ENCODE assay signal across 13 mouse cellular contexts in the genomic region with DNA sequence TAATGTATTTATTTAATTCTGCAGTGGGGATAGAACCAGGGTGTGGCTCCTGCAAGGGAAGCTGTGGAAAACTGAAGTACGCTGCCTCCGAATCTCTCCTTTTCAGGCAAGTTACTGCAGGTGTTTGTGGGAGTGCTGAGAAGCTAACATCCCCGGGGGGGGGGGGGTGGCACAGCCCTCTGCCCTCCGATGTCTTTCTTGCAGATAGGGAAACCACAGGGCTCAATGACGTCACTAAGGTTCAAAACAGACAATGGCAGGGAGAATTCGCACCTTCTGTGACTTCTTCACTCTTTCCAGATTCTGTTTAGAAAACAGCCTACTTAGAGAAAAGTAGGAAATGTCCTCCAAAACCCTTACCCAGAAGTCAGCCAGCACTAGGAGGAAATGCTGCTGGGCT.
"Had no signal": no experiment of that assay in that cellular context is flagged by ENCODE, and none has a peak within 500 bp of the region (broad histone marks: within the 10 kb centered on the region; RNA-seq: fewer than 3 reads in every experiment).

No protein-coding gene starts in this region.

- H3K4me3 ChIP-seq: left cerebral cortex, adult 2 months; limb, embryonic 12.5 days; midbrain, embryonic 12.5 days; neural tube, embryonic 15.5 days had no signal

- H3K36me3 ChIP-seq: limb, embryonic 12.5 days; midbrain, embryonic 12.5 days; neural tube, embryonic 15.5 days had no signal

- H3K27me3 ChIP-seq: limb, embryonic 12.5 days; midbrain, embryonic 12.5 days; neural tube, embryonic 15.5 days had no signal

- H3K27ac ChIP-seq: kidney, postnatal 0 days; left cerebral cortex, adult 2 months; limb, embryonic 12.5 days; liver, embryonic 14.5 days; midbrain, embryonic 12.5 days; neural tube, embryonic 15.5 days had no signal

- DNase-seq: kidney, adult 8-10 months; lung, adult 18-20 months; retina, postnatal 1 day; right cerebral cortex, postnatal 4 days; spleen, adult 18-20 months had no signal

- ATAC-seq: intestine, postnatal 0 days; midbrain, embryonic 16.5 days had no signal
